Mouse (Mus musculus) heart, embryonic 14.5 days (tissue): ENCODE measurements around the gene Taok3. TPM values are rescaled to one million over a fixed set of nuclear protein-coding genes. Genes with fewer than 3 reads are reported as not detected.

ENCODE experiments used
- ATAC-seq: fragments of 200-750 bp; cut with Nextera tagmentation; 2 replicates; pipeline ENCODE4 v1.8.0; 2017; ENCODE audit warnings: low read depth, moderate TSS enrichment; ENCODE audit not compliant: insufficient number of reproducible peaks, insufficient read depth, low FRiP score
- H3K27ac ChIP-seq, 2 experiments: fragments of 200-500 bp in 1 of 2; fragments of 300-500 bp in 1 of 2; sonication (generic) in 1 of 2; replicated peaks in 1 of 2; 2 replicates each; pipeline ENCODE4 v1.5.1; 2012 to 2014; ENCODE audit warnings: low read depth in 2 of 2, low read length in 2 of 2, control low read depth in 1 of 2, mild to moderate bottlenecking in 1 of 2, mixed read lengths in 1 of 2; ENCODE audit not compliant: control insufficient read depth in 1 of 2, insufficient read depth in 1 of 2
- H3K27me3 ChIP-seq: fragments of 300-500 bp; sonication (generic); 2 replicates; pipeline ENCODE4 v1.6.1; 2014; ENCODE audit warnings: mild to moderate bottlenecking, low read length, control low read depth; ENCODE audit not compliant: control insufficient read depth, insufficient read depth
- H3K36me3 ChIP-seq: fragments of 300-500 bp; sonication (generic); 2 replicates; pipeline ENCODE4 v1.6.1; 2014; ENCODE audit warnings: mild to moderate bottlenecking, control low read depth, low read length, mixed read lengths; ENCODE audit not compliant: control insufficient read depth, insufficient read depth
- H3K4me1 ChIP-seq, 2 experiments: fragments of 200-500 bp in 1 of 2; fragments of 300-500 bp in 1 of 2; sonication (generic) in 1 of 2; 2 replicates each; pipeline ENCODE4 v1.6.1; 2012 to 2014; ENCODE audit warnings: low read length in 2 of 2, control low read depth in 1 of 2, mixed read lengths in 1 of 2; ENCODE audit not compliant: control insufficient read depth in 2 of 2, insufficient read depth in 2 of 2
- H3K4me2 ChIP-seq: fragments of 300-500 bp; sonication (generic); 2 replicates; pipeline ENCODE4 v1.6.1; 2014; ENCODE audit warnings: mild to moderate bottlenecking, low read length
- H3K4me3 ChIP-seq, 2 experiments: fragments of 200-500 bp in 1 of 2; fragments of 300-500 bp in 1 of 2; sonication (generic) in 1 of 2; 2 replicates each; pipeline ENCODE4 v1.5.1; 2012 to 2014; ENCODE audit warnings: low read length in 2 of 2, mild to moderate bottlenecking in 2 of 2, control low read depth in 1 of 2, low read depth in 1 of 2, moderate library complexity in 1 of 2; ENCODE audit not compliant: control insufficient read depth in 1 of 2, insufficient read depth in 1 of 2
- H3K9ac ChIP-seq: fragments of 300-500 bp; sonication (generic); 2 replicates; pipeline ENCODE4 v1.6.1; 2014; ENCODE audit warnings: mild to moderate bottlenecking, low read length
- H3K9me3 ChIP-seq: fragments of 300-500 bp; sonication (generic); 2 replicates; pipeline ENCODE4 v1.6.1; 2016; ENCODE audit warnings: low read length, control low read depth; ENCODE audit not compliant: control insufficient read depth
- WGBS: fragments of 180-500 bp; shearing (Covaris S2); extraction: QIAGEN DNeasy Blood & Tissue Kit; methylation state at CpG from one replicate; pipeline ENCODE4 v1.1.7; 2014; 5-methylcytosine and 5-hydroxymethylcytosine counted together
- polyA plus RNA-seq: library from polyadenylated mRNA; unstranded; fragments of >200 nt; fragmentation: Nextera tagmentation; extraction: Ambion mirVana; gene quantifications from 2 replicates; pipeline ENCODE4 v1.2.1, GENCODE M21; 2014

Taok3 gene
- polyA plus RNA-seq, 1 experiment from 2014 or later = 8.9 TPM

- peaks cover 8 to 10% of the 10 kb centered on the region in 2 experiments; a peak in 3 of 4 replicates for H3K4me1 ChIP-seq
- H3K27me3 ChIP-seq = no peaks in the 10 kb centered on the region
- ATAC-seq = no peak
- H3K4me3 ChIP-seq = no peak overlapping the region
- WGBS = 94% methylated on average over 4 of the region's 4 CpGs
- no peaks in the 10 kb centered on the region for H3K36me3 ChIP-seq
- H3K9me3 ChIP-seq = no peaks in the 10 kb centered on the region
- H3K4me2 ChIP-seq = no peak overlapping the region
- no peak overlapping the region for H3K27ac ChIP-seq
- H3K9ac ChIP-seq = no peak overlapping the region
Observed at GRCm38 (mm10) chr5:117123840-117124239, 3.9 kb downstream of the Taok3 start.

- Histone ChIP-seq H3K4me1 (peaks cover 5 to 6% of the 10 kb centered on the region in 2 experiments; a peak in 3 of 4 replicates), H3K27ac (no peak overlapping the region), H3K9ac (no peak overlapping the region), H3K9me3 (no peaks in the 10 kb centered on the region), H3K27me3 (no peaks in the 10 kb centered on the region), H3K4me2 (no peak overlapping the region), H3K36me3 (no peaks in the 10 kb centered on the region), H3K4me3 (no peak overlapping the region)
- peak; percentile 57 for ATAC-seq
- 84% methylated on average over 16 of the region's 16 CpGs for WGBS
Observed at GRCm38 (mm10) chr5:117125482-117126346, 5.8 kb downstream of the Taok3 start.

- no peaks in the 10 kb centered on the region for H3K36me3 ChIP-seq
- H3K9me3 ChIP-seq = no peaks in the 10 kb centered on the region
- WGBS = 85% methylated on average over 4 of the region's 4 CpGs
- H3K4me3 ChIP-seq = no peak overlapping the region
- no peak overlapping the region for H3K9ac ChIP-seq
- no peaks in the 10 kb centered on the region for H3K4me1 ChIP-seq
- no peak for ATAC-seq
- no peak overlapping the region for H3K4me2 ChIP-seq
- H3K27ac ChIP-seq = no peak overlapping the region
- no peaks in the 10 kb centered on the region for H3K27me3 ChIP-seq
Observed at GRCm38 (mm10) chr5:117127051-117127450, 7.1 kb downstream of the Taok3 start.

- ATAC-seq = no peak
- WGBS = 90% methylated on average over 15 of the region's 15 CpGs
- no peak overlapping the region for H3K4me2 ChIP-seq
- H3K4me3 ChIP-seq = no peak overlapping the region
- no peak overlapping the region for H3K27ac ChIP-seq
- no peaks in the 10 kb centered on the region for H3K27me3 ChIP-seq
- no peak overlapping the region for H3K9ac ChIP-seq
- no peaks in the 10 kb centered on the region for H3K9me3 ChIP-seq
- H3K4me1 ChIP-seq = peaks cover 18 to 20% of the 10 kb centered on the region in 2 experiments
- H3K36me3 ChIP-seq = no peaks in the 10 kb centered on the region
Observed at GRCm38 (mm10) chr5:117130726-117131125, 10.8 kb downstream of the Taok3 start.

- no peak for ATAC-seq
- Histone ChIP-seq H3K4me1 (peaks cover 28 to 36% of the 10 kb centered on the region in 2 experiments), H3K27ac (peak overlapping the region; percentile 17 to 70; a peak in 2 of 4 replicates), H3K27me3 (no peaks in the 10 kb centered on the region), H3K4me3 (no peak overlapping the region), H3K9me3 (no peaks in the 10 kb centered on the region), H3K4me2 (peak overlapping the region; percentile 1; the same call in 1 of the 2 replicates), H3K36me3 (no peaks in the 10 kb centered on the region), H3K9ac (no peak overlapping the region)
- 58% methylated on average over 17 of the region's 17 CpGs for WGBS
Observed at GRCm38 (mm10) chr5:117133446-117134065, 13.6 kb downstream of the Taok3 start.

- Histone ChIP-seq H3K4me2 (peak overlapping the region; percentile 1; the same call in 1 of the 2 replicates), H3K4me3 (no peak overlapping the region), H3K27me3 (no peaks in the 10 kb centered on the region), H3K4me1 (peaks cover 29 to 36% of the 10 kb centered on the region in 2 experiments), H3K36me3 (no peaks in the 10 kb centered on the region), H3K27ac (peak overlapping the region; percentile 68 to 70), H3K9me3 (no peaks in the 10 kb centered on the region), H3K9ac (0 out of 2 replicates have a peak overlapping the region, but pooled peaks have one; percentile 25)
- WGBS = 29% methylated on average over 19 of the region's 19 CpGs
- ATAC-seq = no peak
Observed at GRCm38 (mm10) chr5:117134066-117134888, 14.3 kb downstream of the Taok3 start.

- peak overlapping the region; percentile 34; the same call in 1 of the 2 replicates for H3K9ac ChIP-seq
Observed at GRCm38 (mm10) chr5:117134889-117135456, 15.0 kb downstream of the Taok3 start.

More at GRCm38 (mm10) chr5:117134889-117135456, 15.0 kb downstream of the Taok3 start:
- Histone ChIP-seq H3K4me1 (peaks cover 29 to 36% of the 10 kb centered on the region in 2 experiments), H3K4me2 (peak overlapping the region; percentile 45), H3K27ac (peak overlapping the region; percentile 73 to 79), H3K4me3 (no peak overlapping the region; a peak in 1 of 4 replicates), H3K9me3 (no peaks in the 10 kb centered on the region), H3K27me3 (no peaks in the 10 kb centered on the region), H3K36me3 (no peaks in the 10 kb centered on the region)
- WGBS = 50% methylated on average over 3 of the region's 3 CpGs
- no peak for ATAC-seq
